Mouse (Mus musculus) urinary bladder, postnatal 36 days (tissue): Measurements from ENCODE around the gene Hormad1.
"Not testable (repeated sequence)": the region's sequence is repeated elsewhere in the genome, so short reads cannot be mapped to it uniquely, and the experiment has no call there.

Experiments used
- DNase-seq, 2 experiments: peaks; one replicate each; pipeline ENCODE4 v3.0.0; 2022; ENCODE audit warnings: low spot score in 2 of 2, mixed read lengths in 1 of 2

The Hormad1 gene

GRCm38 (mm10) chr3:95561826-95562225 lies 2.3 kb downstream of the Hormad1 start:
- DNase-seq: no peak

- no peak for DNase-seq
Measured at GRCm38 (mm10) chr3:95569585-95569984, 10.1 kb downstream of the Hormad1 start.

DNA sequence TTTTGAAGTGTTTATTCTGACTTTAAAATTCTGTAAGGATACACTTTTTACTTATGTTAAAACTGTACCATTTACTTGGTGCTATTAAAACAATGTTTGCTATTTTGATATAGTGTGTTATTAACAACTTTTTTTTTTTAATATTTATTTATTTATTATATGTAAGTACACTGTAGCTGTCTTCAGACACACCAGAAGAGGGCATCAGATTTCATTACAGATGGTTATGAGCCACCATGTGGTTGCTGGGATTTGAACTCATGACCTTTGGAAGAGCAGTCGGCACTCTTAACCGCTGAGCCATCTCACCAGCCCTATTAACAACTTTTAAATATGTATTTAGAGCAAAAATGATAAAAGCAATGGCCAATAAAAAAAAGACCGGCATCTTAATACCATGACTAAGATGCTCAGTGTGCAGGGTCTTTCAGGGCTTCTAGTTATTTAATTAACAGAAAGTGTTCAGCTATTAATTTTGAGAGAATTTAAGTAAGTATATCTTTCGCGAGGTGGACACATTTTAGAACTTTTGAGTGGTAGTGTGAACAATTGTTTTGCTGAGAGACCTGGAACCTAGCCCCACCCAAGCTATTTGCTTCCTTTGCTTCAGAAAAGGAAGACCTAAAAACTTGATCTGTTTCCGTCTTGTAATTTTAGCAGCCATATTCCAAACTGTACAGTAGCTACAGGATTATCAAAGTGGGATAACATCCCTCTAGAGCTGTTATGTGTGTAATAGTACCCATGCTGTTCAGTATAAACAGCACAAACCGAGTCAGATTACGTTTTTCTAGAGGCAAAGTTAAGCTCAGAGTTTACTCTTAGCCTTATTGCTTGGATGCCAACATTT lies 28.5 kb downstream of the Hormad1 start:
- DNase-seq: no peak

DNA sequence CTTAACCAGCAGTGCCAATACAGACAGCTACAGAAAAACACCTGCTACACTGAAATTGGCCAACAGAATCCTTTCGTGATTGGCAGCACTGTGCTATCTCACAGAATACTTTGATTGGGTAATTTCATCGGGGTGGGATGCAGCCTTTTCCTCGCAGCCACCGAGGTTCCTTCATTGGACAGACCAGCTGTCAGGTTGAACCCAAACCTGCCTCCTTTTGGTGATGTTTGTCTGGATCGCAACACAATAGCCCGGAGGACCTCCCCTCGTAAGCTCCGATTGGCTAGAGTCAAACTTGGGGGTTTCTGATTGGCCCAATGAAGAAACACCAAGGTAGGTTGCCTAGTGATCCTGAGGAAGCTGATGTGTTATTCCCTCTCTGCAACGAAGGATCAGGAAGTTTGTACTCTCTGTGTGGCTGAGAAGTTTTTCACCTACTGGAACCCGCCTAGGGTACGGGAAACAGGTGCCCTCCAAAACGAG lies 29.2 kb downstream of the Hormad1 start, which contains the start of gene Golph3l:
Golph3l (plus strand) TSS at position 331 of the 483 bp plus-strand sequence.
- peak; percentile 91 to 92 for DNase-seq

GRCm38 (mm10) chr3:95598734-95599133 lies 39.3 kb downstream of the Hormad1 start:
- DNase-seq: no peak

DNA sequence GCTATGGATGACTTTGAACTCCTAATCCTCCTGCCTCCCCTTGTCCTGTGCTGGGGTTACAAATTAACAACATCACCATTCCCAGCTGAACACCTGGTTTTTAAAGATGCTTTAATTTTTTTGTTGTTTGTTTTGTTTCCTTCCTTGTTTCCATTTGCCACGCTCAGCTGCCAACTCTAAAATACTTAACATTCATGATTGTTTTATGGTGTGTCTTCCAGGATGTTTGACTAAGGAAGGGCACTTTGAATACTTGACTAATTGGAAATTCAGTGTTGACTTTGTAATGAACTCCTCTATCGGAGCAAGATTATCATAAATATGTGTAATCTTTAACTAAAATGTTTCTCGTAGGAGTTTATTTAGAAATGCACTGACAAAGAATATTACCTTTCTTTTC lies 41.8 kb downstream of the Hormad1 start:
- DNase-seq: no peak

DNA sequence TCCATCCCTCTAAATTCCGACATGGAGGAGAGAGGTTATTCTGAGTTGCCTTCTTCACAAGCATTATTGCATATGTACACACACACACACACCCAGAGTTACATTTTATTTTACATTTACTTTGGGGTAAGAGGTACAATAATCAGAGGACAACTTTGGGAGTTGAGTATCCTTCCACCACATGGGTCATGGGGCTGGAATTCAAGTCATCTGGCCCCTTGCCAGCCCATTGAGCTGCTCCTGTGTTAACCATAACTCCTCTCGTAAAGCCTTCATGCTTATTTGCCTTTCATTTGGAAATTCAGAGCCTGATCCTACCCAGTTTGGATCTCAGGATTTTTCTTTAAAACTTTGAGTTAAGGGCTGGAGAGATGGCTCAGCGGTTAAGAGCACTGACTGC lies 46.6 kb downstream of the Hormad1 start:
- no peak for DNase-seq

DNA sequence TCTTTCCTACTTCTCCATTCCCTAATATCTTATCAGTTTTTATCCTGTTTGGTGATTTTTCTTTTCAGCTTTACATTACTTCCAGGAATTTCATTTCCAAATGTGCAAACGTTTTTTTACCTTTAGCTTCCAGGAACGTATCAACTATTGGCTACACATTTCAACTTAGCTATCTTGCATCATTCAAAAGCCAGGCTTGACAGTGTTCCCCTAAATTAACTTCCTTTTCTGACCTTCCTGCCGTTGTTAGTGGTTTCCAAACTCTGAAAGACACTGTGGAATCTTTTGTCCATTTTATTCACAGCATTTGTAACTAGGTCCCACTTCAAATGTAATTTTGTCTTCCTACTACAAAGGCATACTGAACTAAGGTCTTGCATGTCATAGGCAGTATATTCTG lies 49.7 kb downstream of the Hormad1 start:
- DNase-seq: no peak

- DNase-seq: no peak
Measured at GRCm38 (mm10) chr3:95613996-95614395, 54.5 kb downstream of the Hormad1 start.

- DNase-seq: no peak
Measured at GRCm38 (mm10) chr3:95618511-95618910, 59.0 kb downstream of the Hormad1 start.

GRCm38 (mm10) chr3:95621241-95621640 lies 61.8 kb downstream of the Hormad1 start:
- no peak for DNase-seq

- not testable (repeated sequence) for DNase-seq
Measured at GRCm38 (mm10) chr3:95622421-95622820, 62.9 kb downstream of the Hormad1 start.

DNA sequence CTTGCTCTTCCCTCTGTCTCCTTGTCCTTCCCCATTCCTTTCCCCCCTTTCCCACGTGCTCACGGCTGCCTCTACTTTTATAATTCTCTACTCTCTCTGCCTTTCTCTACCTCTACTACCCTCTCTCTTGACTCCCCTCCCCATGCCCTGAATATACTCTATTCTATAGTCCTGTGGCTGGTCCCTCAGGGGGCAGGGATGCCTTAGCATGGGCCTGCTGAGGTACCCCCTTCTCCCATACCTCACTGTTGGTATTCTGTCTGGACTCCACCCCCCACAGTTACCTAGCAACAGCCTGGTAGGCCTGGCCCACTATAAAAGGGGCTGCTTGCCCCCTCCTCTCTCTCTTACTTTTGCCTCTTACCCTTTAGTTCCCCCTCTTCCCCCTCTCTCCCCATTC lies 64.1 kb downstream of the Hormad1 start:
- no peak for DNase-seq

- not testable (repeated sequence) for DNase-seq
Measured at GRCm38 (mm10) chr3:95623991-95624515, 64.6 kb downstream of the Hormad1 start.

- peak; percentile 97 to 98 for DNase-seq
Measured at GRCm38 (mm10) chr3:95624628-95625503, 65.4 kb downstream of the Hormad1 start, which contains the start of gene Ensa. Gene Ensa, plus strand, starts transcription at chr3:95624993.

DNA sequence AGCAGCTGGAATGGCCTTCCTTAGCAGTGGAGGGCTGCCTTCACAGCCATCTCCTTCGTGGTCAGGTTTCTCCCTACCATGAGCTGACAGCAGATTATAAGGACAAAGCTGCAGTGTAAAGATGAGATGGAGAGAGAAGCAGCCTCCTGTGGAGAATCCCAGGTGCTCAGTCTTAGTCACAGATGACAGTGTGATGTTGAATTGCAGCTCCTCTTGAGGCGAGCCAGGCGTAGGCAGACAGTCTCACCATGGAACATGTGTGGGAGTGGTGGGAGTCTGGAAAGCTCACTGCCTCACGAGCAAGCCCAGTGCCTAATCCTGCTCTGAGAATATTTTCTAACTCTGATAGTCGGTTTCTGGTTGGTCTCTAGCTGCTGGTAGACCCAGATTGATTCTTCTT lies 68.3 kb downstream of the Hormad1 start:
- DNase-seq: no peak

- no peak for DNase-seq
Measured at GRCm38 (mm10) chr3:95629755-95630154, 70.3 kb downstream of the Hormad1 start.

DNA sequence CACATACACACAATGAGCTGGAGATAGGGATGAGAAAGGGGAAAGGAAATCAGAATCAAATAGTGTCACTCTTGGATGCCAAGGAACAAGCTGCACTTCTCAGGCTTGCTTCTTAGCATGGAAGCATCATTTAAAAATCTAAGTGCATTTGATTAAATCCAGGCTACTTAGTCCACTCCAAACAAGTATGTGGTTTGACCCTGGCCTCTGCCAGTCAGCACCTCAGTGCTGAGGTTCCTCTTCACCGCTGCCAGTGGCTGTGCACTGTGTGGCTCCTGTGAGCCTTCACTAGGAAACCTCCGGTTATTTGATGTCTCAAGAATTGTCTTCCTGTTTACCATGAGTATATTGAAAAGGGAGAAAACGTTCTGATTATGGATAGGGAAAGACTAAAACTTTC lies 71.4 kb downstream of the Hormad1 start:
- DNase-seq: no peak

- DNase-seq: no peak
Measured at GRCm38 (mm10) chr3:95631304-95631703, 71.8 kb downstream of the Hormad1 start.

- no peak for DNase-seq
Measured at GRCm38 (mm10) chr3:95632648-95633588, 73.4 kb downstream of the Hormad1 start.

DNA sequence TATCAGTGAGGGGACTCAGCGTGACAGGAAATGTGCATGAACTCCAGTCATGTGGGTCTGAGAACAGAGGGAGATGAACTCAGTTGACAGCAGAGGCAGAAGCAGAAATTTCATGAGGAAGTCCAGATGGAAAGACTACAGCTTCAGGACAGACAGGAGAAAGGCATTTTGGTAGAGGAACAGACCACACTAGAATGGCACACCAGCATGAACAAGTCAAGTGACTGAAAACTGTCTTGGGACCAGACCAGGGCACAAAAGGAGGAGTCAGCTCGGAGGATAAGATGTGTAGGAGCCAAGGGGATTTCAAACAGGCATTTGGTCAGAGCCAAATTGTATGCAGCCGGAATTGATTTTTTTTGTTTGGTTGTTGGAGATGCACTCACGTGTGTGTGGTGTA lies 76.2 kb downstream of the Hormad1 start:
- no peak for DNase-seq
